Mouse (Mus musculus) lung, adult 2 months (tissue): ENCODE measurements around the gene 1110059E24Rik.

Source experiments
- CTCF ChIP-seq: fragments of 200-500 bp; IDR thresholded peaks from 2 replicates; pipeline ENCODE4 v1.5.1; 2011; ENCODE audit warnings: mild to moderate bottlenecking, low read length, control low read depth; ENCODE audit not compliant: insufficient read depth
- POLR2A ChIP-seq: fragments of 200-500 bp; IDR thresholded peaks from 2 replicates; pipeline ENCODE4 v1.6.1; 2011; ENCODE audit warnings: low read depth, mild to moderate bottlenecking, control low read depth, low read length, borderline replicate concordance; ENCODE audit errors: extremely low read depth

DNA sequence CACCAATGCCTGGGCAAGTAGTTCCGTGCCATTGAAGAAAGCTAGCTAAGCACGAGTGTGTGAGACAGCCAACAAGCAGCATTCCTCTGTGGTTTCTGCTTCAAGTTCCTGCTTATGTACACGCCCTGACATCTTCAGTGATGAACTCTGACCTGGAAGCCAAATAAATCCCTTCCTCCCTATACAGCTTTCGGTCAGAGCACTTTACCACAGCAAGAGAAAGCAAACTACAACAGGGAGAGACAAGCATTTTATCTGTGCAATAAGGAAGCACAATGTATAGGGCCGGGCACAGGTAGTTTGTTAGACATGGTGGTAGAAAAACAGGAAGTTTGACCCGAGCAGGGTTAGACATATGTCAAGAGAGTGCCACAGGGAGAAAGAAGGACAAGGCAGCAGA is 6.6 kb downstream of the 1110059E24Rik start:
- TF ChIP-seq CTCF (no peak), POLR2A (no peak)
